Mouse (Mus musculus) B cell, adult (primary cell): ENCODE data around the gene Fpr-rs7. TPM values are rescaled to one million over a fixed set of nuclear protein-coding genes. Genes with fewer than 3 reads are reported as not detected.

Experiments used
- total RNA-seq: library from RNA; stranded (reverse); gene quantifications from 4 replicates; pipeline ENCODE4 v1.2.4, GENCODE M21; 2023; ENCODE audit not compliant: inconsistent age

Gene Fpr-rs7
- not detected in 4 replicates for total RNA-seq

DNA sequence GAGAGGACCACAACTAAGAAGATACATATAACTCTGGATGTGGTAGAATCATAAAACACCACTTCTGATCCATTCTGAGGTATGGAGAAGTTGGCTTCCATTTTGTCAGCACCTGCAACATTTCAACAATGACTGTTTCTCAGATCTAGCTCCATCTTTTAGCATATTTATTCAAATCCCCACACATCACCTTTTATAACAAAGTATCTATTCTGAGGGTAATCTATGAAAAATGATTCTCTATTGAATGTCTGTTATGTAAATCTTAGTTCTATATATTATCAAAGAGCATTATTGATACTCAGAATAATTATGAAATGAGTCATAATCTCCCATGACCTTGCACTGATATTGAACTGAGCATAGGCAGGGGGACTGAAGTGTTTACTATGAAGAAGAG, at the start of gene Fpr-rs7:
TSS of gene Fpr-rs7 (minus strand) at position 101 of the 400 bp plus-strand sequence.

Other genes with a start within 250 kb of the Fpr-rs7 start
- not detected in 4 replicates for gene Vmn2r104, start 65.9 kb downstream of the Fpr-rs7 start, total RNA-seq
- not detected in 4 replicates for gene Fpr-rs6, start 68.9 kb upstream of the Fpr-rs7 start, total RNA-seq
- gene Vmn2r105, start 120.8 kb upstream of the Fpr-rs7 start, total RNA-seq: not detected in 4 replicates
- not detected in 4 replicates for gene Vmn2r106, start 171.3 kb upstream of the Fpr-rs7 start, total RNA-seq
- not detected in 4 replicates for gene Vmn2r107, start 231.0 kb upstream of the Fpr-rs7 start, total RNA-seq